Mouse (Mus musculus) cortical plate, adult 2 months (tissue): ENCODE results near the gene Rhov.

Source experiments
- CTCF ChIP-seq: fragments of 200-500 bp; IDR thresholded peaks from 2 replicates; pipeline ENCODE4 v1.5.1; 2011; ENCODE audit warnings: mild to moderate bottlenecking, control low read depth, low read length; ENCODE audit not compliant: insufficient read depth; ENCODE audit errors: extremely low read depth
- POLR2A ChIP-seq: fragments of 200-500 bp; IDR thresholded peaks from 2 replicates; pipeline ENCODE4 v1.6.1; 2011; ENCODE audit warnings: mild to moderate bottlenecking, low read length, control low read depth; ENCODE audit not compliant: insufficient read depth; ENCODE audit errors: extremely low read depth

- TF ChIP-seq POLR2A (no peak), CTCF (peak; percentile 83)
Measured at GRCm38 (mm10) chr2:119250826-119251478, 20.1 kb downstream of the Rhov start.
